Mouse (Mus musculus) heart, embryonic 11.5 days (tissue): Measurements from ENCODE around the gene Lrmda. TPM values are rescaled to one million over a fixed set of nuclear protein-coding genes. Genes with fewer than 3 reads are reported as not detected.

Experiments used
- ATAC-seq: fragments of 200-750 bp; cut with Nextera tagmentation; replicated peaks from 2 replicates; pipeline ENCODE4 v1.8.0; 2017; ENCODE audit warnings: moderate library complexity; ENCODE audit not compliant: insufficient number of reproducible peaks, low FRiP score, low TSS enrichment
- H3K27ac ChIP-seq: fragments of 300-500 bp; sonication (generic); 2 replicates; pipeline ENCODE4 v1.5.1; 2014; ENCODE audit warnings: mild to moderate bottlenecking, low read depth, low read length
- H3K27me3 ChIP-seq: fragments of 300-500 bp; sonication (generic); 2 replicates; pipeline ENCODE4 v1.6.1; 2014; ENCODE audit warnings: mild to moderate bottlenecking, low read length, mixed read lengths; ENCODE audit not compliant: control insufficient read depth, insufficient read depth
- H3K36me3 ChIP-seq: fragments of 300-500 bp; sonication (generic); 2 replicates; pipeline ENCODE4 v1.6.1; 2014; ENCODE audit warnings: mild to moderate bottlenecking, low read length, moderate library complexity, mixed read lengths; ENCODE audit not compliant: control insufficient read depth, insufficient read depth
- H3K4me1 ChIP-seq: fragments of 300-500 bp; sonication (generic); 2 replicates; pipeline ENCODE4 v1.6.1; 2014; ENCODE audit warnings: low read length; ENCODE audit not compliant: control insufficient read depth, insufficient read depth
- H3K4me2 ChIP-seq: fragments of 300-500 bp; sonication (generic); 2 replicates; pipeline ENCODE4 v1.6.1; 2014; ENCODE audit warnings: mild to moderate bottlenecking, moderate library complexity
- H3K4me3 ChIP-seq: fragments of 300-500 bp; sonication (generic); 2 replicates; pipeline ENCODE4 v1.5.1; 2014; ENCODE audit warnings: low read depth, low read length
- H3K9ac ChIP-seq: fragments of 300-500 bp; sonication (generic); 2 replicates; pipeline ENCODE4 v1.6.1; 2014; ENCODE audit warnings: mild to moderate bottlenecking, low read depth, low read length, moderate library complexity
- H3K9me3 ChIP-seq: fragments of 300-500 bp; sonication (generic); replicated peaks from 2 replicates; pipeline ENCODE4 v1.6.1; 2016; ENCODE audit warnings: low read length; ENCODE audit not compliant: control insufficient read depth
- WGBS: fragments of 180-500 bp; shearing (Covaris S2); extraction: QIAGEN DNeasy Blood & Tissue Kit; methylation state at CpG from one replicate; pipeline ENCODE4 v1.1.7; 2014; ENCODE audit not compliant: insufficient replicate concordance; 5-methylcytosine and 5-hydroxymethylcytosine counted together
- polyA plus RNA-seq: library from polyadenylated mRNA; unstranded; fragments of >200 nt; fragmentation: Nextera tagmentation; extraction: Ambion mirVana; gene quantifications from 2 replicates; pipeline ENCODE4 v1.2.1, GENCODE M21; 2014

Lrmda gene
- polyA plus RNA-seq, 1 experiment from 2014 or later: 0.70 TPM

DNA sequence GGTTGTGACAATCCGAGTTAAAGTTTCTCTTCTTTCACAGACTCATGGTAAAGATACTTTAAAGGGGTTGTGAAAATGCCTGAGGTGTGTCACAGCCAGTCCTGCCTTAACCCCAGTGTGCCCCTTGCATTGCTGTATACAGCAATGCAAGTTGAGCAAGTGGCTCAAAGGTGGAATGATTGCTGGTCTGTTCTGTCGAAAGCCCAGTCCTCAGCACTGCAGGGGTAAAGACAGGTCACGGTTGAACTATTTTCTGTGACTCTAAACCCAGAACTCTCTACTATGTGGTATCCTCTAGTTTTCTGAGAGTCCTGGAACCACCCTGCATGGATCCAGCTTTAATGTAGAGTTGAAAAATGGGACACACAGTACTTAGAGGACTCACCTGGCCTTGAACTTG, 87.3 kb downstream of the Lrmda start:
- WGBS: 75% methylated on average over 3 of the region's 3 CpGs
- no peak for ATAC-seq

DNA sequence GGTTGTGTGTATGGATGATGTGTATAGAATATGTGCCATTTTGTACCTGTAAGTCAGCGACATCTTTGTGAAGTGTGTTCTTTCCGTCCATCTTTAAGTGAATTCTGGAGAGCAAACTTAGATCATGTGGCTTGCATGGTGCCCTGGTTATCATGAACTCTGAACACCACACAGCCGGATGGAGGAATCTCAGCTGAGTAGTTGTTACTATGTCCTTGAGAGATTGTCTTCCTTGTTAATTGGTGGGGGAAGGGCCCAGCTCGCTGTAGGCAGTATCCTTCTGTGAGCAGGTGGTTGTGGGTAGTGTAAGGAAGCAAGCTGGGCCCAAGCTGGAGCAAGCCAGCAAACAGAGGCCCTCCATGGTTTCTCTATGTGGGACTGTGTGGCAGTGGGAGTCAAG, 89.9 kb downstream of the Lrmda start:
- Histone ChIP-seq H3K4me3 (no peak overlapping the region), H3K27ac (no peak overlapping the region), H3K9me3 (no peaks in the 10 kb centered on the region), H3K27me3 (peaks cover 29% of the 10 kb centered on the region), H3K9ac (no peak overlapping the region), H3K36me3 (no peaks in the 10 kb centered on the region), H3K4me2 (no peak overlapping the region), H3K4me1 (peaks cover 3% of the 10 kb centered on the region; the same call in 1 of the 2 replicates)
- WGBS: 55% methylated on average over 4 of the region's 4 CpGs
- no peak for ATAC-seq

More for the DNA sequence above, 87.3 kb downstream of the Lrmda start:
- Histone ChIP-seq H3K4me1 (peaks cover 3% of the 10 kb centered on the region; the same call in 1 of the 2 replicates), H3K4me3 (no peak overlapping the region), H3K27me3 (peaks cover 23% of the 10 kb centered on the region), H3K4me2 (no peak overlapping the region), H3K9ac (no peak overlapping the region), H3K9me3 (no peaks in the 10 kb centered on the region), H3K27ac (no peak overlapping the region), H3K36me3 (no peaks in the 10 kb centered on the region)

DNA sequence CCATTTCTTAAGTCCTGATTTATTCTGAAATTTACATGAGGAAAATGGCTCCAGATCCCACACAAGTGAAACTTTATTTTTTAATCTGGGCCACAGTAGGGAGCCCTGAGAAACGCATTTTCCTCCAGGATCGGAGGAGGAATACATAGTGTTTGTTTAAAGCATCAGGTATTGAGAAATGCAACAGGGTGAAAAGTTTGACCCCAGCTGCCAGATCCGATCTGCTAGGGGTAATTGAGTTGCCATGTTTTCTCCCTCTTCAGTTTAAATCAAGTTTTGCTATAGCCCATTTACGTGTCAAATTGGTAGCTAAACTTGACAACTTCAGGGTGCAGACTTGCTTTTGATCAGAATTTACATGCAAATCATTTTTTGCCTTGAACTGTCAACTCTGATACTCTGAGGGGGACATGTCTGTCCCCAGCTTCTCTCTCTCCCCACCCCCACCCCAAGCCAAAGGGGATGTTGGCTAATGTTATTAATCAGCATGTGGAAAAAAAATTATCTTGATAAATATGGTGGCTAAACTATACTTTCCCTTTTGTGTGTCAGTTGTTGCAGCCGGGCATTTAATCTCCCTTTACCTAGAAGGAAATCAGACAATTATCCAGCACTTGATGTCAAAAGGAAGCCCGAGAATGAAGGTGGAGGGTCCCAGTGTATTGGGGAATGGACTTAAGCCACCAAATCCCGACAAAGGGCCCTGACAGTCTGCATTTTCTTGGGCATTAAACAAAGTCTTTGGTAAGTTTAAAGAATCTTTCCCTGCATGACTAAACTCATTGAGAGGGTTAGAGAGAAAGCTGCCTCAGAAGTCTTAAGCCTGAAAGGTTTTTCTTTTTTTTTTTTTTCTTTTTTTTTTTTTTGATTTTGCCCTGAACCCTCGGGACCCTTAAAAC, 94.2 kb downstream of the Lrmda start:
- H3K9me3 ChIP-seq: no peaks in the 10 kb centered on the region
- no peak overlapping the region for H3K27ac ChIP-seq
- no peak overlapping the region for H3K4me3 ChIP-seq
- peaks cover 20% of the 10 kb centered on the region for H3K27me3 ChIP-seq
- H3K9ac ChIP-seq: no peak overlapping the region
- H3K36me3 ChIP-seq: no peaks in the 10 kb centered on the region
- no peaks in the 10 kb centered on the region for H3K4me1 ChIP-seq
- WGBS: 54% methylated on average over 8 of the region's 8 CpGs
- no peak for ATAC-seq
- H3K4me2 ChIP-seq: no peak overlapping the region

DNA sequence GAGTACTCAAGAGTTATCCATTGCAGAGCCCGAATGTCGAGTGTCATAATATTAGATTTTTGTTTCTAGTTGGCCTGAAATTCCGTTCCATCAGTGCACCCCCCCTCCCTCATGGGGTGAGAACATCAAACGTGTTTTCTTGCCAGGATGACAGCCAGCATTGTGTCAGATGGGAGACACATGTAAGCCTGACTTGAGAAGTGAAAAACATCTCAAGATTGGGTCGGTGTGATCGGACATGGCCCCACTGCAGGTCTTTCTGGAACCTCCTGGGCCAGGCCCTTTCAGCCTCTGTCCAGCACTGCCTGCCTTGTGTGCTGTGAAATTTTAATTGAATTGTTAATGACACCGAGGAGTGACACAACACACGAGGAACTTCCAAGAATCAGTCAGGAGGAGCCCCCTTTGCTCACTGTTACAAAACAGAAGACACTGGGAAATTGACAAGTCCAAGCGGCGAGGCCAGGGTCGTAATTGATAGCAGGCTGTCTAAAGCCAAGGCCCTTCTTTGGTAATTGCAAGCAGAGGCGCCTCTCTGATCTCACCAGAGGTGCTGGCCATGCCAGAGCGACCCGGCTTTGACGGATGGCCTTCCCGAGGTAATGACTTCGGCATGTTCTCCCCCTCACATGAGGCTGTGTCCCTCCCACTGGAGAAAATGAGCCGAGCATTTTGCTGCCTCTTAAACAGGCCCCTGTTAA, 95.3 kb downstream of the Lrmda start:
- no peak for ATAC-seq
- Histone ChIP-seq H3K27me3 (peaks cover 19% of the 10 kb centered on the region), H3K9ac (no peak overlapping the region), H3K27ac (no peak overlapping the region), H3K4me2 (no peak overlapping the region), H3K9me3 (no peaks in the 10 kb centered on the region), H3K4me3 (no peak overlapping the region), H3K4me1 (no peaks in the 10 kb centered on the region), H3K36me3 (no peaks in the 10 kb centered on the region)
- 28% methylated on average over 18 of the region's 18 CpGs for WGBS

DNA sequence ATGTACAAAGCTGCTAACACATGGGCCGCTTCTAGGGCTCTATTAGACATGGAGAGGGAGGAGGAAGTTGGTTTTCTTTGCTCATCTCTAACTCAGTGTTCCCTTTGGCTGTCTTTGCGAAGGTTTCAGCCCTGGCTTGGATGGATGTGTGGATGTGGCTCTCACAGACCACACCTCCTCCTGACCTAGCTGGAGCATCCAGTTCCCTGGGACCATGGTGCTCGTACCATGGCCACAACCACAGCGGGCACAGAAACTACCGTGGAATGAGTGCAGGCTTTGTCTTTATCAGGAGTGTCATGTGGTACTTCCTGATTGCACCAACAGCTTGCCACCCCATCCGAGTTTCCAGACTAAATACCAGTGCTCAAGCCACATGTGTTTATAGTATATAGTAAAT, 98.6 kb downstream of the Lrmda start:
- H3K9me3 ChIP-seq: no peaks in the 10 kb centered on the region
- H3K4me3 ChIP-seq: no peak overlapping the region
- WGBS: 68% methylated on average over 6 of the region's 6 CpGs
- no peak for ATAC-seq
- no peaks in the 10 kb centered on the region; the same call in 1 of the 2 replicates for H3K27me3 ChIP-seq
- H3K9ac ChIP-seq: no peak overlapping the region
- H3K4me2 ChIP-seq: no peak overlapping the region
- H3K36me3 ChIP-seq: no peaks in the 10 kb centered on the region
- no peaks in the 10 kb centered on the region for H3K4me1 ChIP-seq
- no peak overlapping the region for H3K27ac ChIP-seq

DNA sequence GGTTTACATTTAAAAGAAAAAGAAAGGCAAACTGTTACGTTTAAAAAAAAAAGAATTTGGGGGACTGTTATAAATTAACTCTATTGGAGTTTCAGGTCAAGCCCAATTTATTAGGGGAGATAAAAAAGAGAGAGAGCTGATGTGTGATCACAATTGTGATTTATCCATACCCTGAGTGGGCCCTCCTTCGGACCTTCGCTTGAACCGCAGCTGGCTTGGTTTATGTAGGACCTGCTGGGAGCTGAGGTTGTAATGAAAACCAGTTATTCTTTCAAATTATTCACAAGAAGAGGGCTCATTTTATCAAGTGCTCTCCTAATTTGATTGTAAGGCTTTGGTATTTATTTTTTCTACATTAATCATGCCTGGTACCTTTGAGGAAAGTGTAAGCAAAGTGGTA, 99.0 kb downstream of the Lrmda start:
- Histone ChIP-seq H3K4me2 (no peak overlapping the region), H3K4me3 (no peak overlapping the region), H3K27me3 (no peaks in the 10 kb centered on the region; the same call in 1 of the 2 replicates), H3K9ac (no peak overlapping the region), H3K27ac (no peak overlapping the region), H3K9me3 (no peaks in the 10 kb centered on the region), H3K36me3 (no peaks in the 10 kb centered on the region), H3K4me1 (no peaks in the 10 kb centered on the region)
- ATAC-seq: no peak
- WGBS: 75% methylated on average over 4 of the region's 4 CpGs

DNA sequence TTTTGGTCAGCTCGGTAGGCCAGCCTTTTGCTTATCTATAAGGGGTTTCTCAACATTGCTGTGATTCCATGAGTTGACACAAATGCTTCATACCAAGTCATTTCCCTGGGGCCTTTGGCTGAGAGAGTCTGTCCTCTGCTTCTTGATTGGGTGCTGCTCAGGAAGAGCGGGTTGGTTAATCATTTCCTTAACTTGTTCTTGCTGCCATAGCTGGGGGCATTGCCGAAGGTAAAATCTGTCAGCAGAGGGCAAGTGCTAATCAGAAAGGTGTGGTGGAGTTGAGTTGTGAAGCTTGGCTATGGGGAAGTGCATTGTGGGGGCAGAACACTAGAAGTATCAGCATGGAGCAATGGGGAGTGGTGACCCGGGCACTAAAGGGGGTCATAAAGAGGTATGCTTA, 106.8 kb downstream of the Lrmda start:
- Histone ChIP-seq H3K27ac (no peak overlapping the region), H3K9ac (no peak overlapping the region), H3K36me3 (no peaks in the 10 kb centered on the region), H3K9me3 (no peaks in the 10 kb centered on the region), H3K27me3 (no peaks in the 10 kb centered on the region), H3K4me2 (no peak overlapping the region), H3K4me3 (no peak overlapping the region), H3K4me1 (no peaks in the 10 kb centered on the region)
- 65% methylated on average over 4 of the region's 4 CpGs for WGBS
- no peak for ATAC-seq

DNA sequence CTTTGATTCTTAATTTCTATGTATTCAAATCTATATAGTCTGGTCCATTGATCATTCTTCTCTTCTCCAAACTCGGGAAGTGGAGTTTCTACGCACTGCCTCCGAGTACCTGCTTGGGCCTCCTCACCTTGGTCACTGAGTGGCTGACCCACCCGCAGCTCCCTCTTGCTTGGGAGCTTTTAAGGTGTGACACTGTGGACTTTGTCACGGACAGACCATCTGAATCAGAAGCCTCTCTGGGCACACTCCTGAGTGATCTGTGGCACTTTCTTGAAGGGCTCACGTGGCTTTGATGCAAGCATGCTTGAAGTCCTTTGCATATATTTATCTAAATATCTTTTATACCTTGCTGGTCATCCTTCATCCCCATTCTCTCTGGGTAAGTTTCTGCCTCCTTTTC, 107.3 kb downstream of the Lrmda start:
- WGBS: 81% methylated on average over 6 of the region's 6 CpGs
- Histone ChIP-seq H3K4me2 (no peak overlapping the region), H3K9me3 (no peaks in the 10 kb centered on the region), H3K4me3 (no peak overlapping the region), H3K36me3 (no peaks in the 10 kb centered on the region), H3K27me3 (no peaks in the 10 kb centered on the region), H3K9ac (no peak overlapping the region), H3K27ac (no peak overlapping the region), H3K4me1 (no peaks in the 10 kb centered on the region)
- ATAC-seq: no peak
